Mouse (Mus musculus) CH12.LX (cell line): ENCODE measurements around the gene Irf2. TPM values are rescaled to one million over a fixed set of nuclear protein-coding genes. Genes with fewer than 3 reads are reported as not detected.

Experiments used
- DNase-seq: peaks from one replicate; pipeline ENCODE4 v3.0.0-alpha.2; 2013; ENCODE audit errors: extremely low read depth
- H3K27ac ChIP-seq: 2 replicates; pipeline ENCODE4 v1.5.1; 2012; ENCODE audit warnings: low read depth, mild to moderate bottlenecking, control low read depth, moderate library complexity; ENCODE audit not compliant: insufficient read depth
- H3K27me3 ChIP-seq: replicated peaks from 2 replicates; pipeline ENCODE3; 2012; ENCODE audit warnings: inconsistent platforms
- H3K36me3 ChIP-seq, 2 experiments: replicated peaks in 1 of 2; 2 replicates each; pipeline versions ENCODE3 to v1.6.1; 2012; ENCODE audit warnings: inconsistent platforms in 1 of 2, low read length in 1 of 2, mild to moderate bottlenecking in 1 of 2, mixed read lengths in 1 of 2, moderate library complexity in 1 of 2; ENCODE audit not compliant: control insufficient read depth in 1 of 2, insufficient read depth in 1 of 2
- H3K4me1 ChIP-seq, 2 experiments: 2 replicates each; pipeline ENCODE4 v1.6.1; 2012; ENCODE audit warnings: inconsistent platforms in 1 of 2, moderate library complexity in 1 of 2; ENCODE audit not compliant: insufficient read depth in 2 of 2, control insufficient read depth in 1 of 2
- H3K4me2 ChIP-seq: 2 replicates; pipeline ENCODE4 v1.6.1; 2012; ENCODE audit warnings: low read depth, mild to moderate bottlenecking, control low read depth; ENCODE audit not compliant: poor library complexity, insufficient read depth, severe bottlenecking
- H3K4me3 ChIP-seq, 3 experiments: fragments of 150-350 bp in 1 of 3; sonication (generic) in 1 of 3; replicated peaks in 1 of 3; 2 replicates each; pipeline versions ENCODE3 to v1.5.1; 2011 to 2012; ENCODE audit warnings: low read depth in 2 of 3, low read length in 2 of 3, mild to moderate bottlenecking in 2 of 3, moderate library complexity in 2 of 3, control low read depth in 1 of 3, improper control_type of control experiment in 1 of 3, inconsistent platforms in 1 of 3, mixed read lengths in 1 of 3; ENCODE audit not compliant: poor library complexity in 1 of 3
- H3K79me2 ChIP-seq: replicated peaks from 2 replicates; pipeline ENCODE4 v1.6.1; 2012; ENCODE audit warnings: mild to moderate bottlenecking, moderate library complexity; ENCODE audit not compliant: control insufficient read depth, poor library complexity, insufficient read depth, severe bottlenecking; ENCODE audit errors: extremely low read depth
- H3K9ac ChIP-seq: 2 replicates; pipeline ENCODE4 v1.6.1; 2012; ENCODE audit warnings: low read depth, mild to moderate bottlenecking, control low read depth, moderate library complexity; ENCODE audit not compliant: insufficient read depth
- H3K9me3 ChIP-seq: replicated peaks from 2 replicates; pipeline ENCODE3; 2012; ENCODE audit warnings: low read length, inconsistent platforms, mixed read lengths
- BHLHE40 ChIP-seq: IDR thresholded peaks from 2 replicates; pipeline ENCODE4 v1.6.1; 2011; ENCODE audit warnings: mild to moderate bottlenecking, low read depth, low read length, improper control_type of control experiment
- CHD1 ChIP-seq: IDR thresholded peaks from 2 replicates; pipeline ENCODE4 v1.6.1; 2012; ENCODE audit warnings: low read depth, low read length, improper control_type of control experiment, inconsistent platforms
- CHD2 ChIP-seq: IDR thresholded peaks from 2 replicates; pipeline ENCODE4 v1.6.1; 2011; ENCODE audit warnings: low read length, improper control_type of control experiment
- ELF1 ChIP-seq: IDR thresholded peaks from 2 replicates; pipeline ENCODE4 v1.6.1; 2014; ENCODE audit warnings: low read depth, mild to moderate bottlenecking, inconsistent platforms, low read length, improper control_type of control experiment
- EP300 ChIP-seq: IDR thresholded peaks from 2 replicates; pipeline ENCODE4 v1.6.1; 2011; ENCODE audit warnings: low read length, improper control_type of control experiment
- ETS1 ChIP-seq: conservative IDR thresholded peaks from 2 replicates; pipeline ENCODE4 v1.6.1; 2012; ENCODE audit warnings: low read depth, mild to moderate bottlenecking, inconsistent platforms, low read length, improper control_type of control experiment, moderate library complexity
- HCFC1 ChIP-seq: IDR thresholded peaks from 2 replicates; pipeline ENCODE4 v1.6.1; 2012; ENCODE audit warnings: low read depth, mild to moderate bottlenecking, inconsistent platforms, low read length, improper control_type of control experiment
- IRF4 ChIP-seq: IDR thresholded peaks from 2 replicates; pipeline ENCODE4 v1.6.1; 2014; ENCODE audit warnings: low read depth, mild to moderate bottlenecking, inconsistent platforms, low read length, improper control_type of control experiment
- MAFK ChIP-seq: IDR thresholded peaks from 2 replicates; pipeline ENCODE4 v1.6.1; 2011; ENCODE audit warnings: low read length, improper control_type of control experiment; ENCODE audit not compliant: insufficient replicate concordance
- MAX ChIP-seq: IDR thresholded peaks from 2 replicates; pipeline ENCODE4 v1.6.1; 2011; ENCODE audit warnings: low read length, improper control_type of control experiment
- MEF2A ChIP-seq: IDR thresholded peaks from 2 replicates; pipeline ENCODE4 v1.6.1; 2014; ENCODE audit warnings: low read depth, mild to moderate bottlenecking, inconsistent platforms, low read length, improper control_type of control experiment, borderline replicate concordance
- MXI1 ChIP-seq: IDR thresholded peaks from 2 replicates; pipeline ENCODE4 v1.6.1; 2011; ENCODE audit warnings: mild to moderate bottlenecking, low read depth, low read length, improper control_type of control experiment
- NRF1 ChIP-seq: IDR thresholded peaks from 2 replicates; pipeline ENCODE4 v1.6.1; 2014; ENCODE audit warnings: low read depth, mild to moderate bottlenecking, inconsistent platforms, low read length, improper control_type of control experiment, moderate library complexity
- POLR2A ChIP-seq: IDR thresholded peaks from 2 replicates; pipeline ENCODE4 v1.6.1; 2011; ENCODE audit warnings: low read depth, mild to moderate bottlenecking, improper control_type of control experiment, low read length
- RCOR1 ChIP-seq: conservative IDR thresholded peaks from 2 replicates; pipeline ENCODE4 v1.6.1; 2012; ENCODE audit warnings: low read depth, mild to moderate bottlenecking, inconsistent platforms, low read length, improper control_type of control experiment
- TCF12 ChIP-seq: IDR thresholded peaks from 2 replicates; pipeline ENCODE4 v1.6.1; 2014; ENCODE audit warnings: low read depth, mild to moderate bottlenecking, inconsistent platforms, low read length, improper control_type of control experiment
- ZKSCAN1 ChIP-seq: IDR thresholded peaks from 2 replicates; pipeline ENCODE4 v1.6.1; 2012; ENCODE audit warnings: low read depth, inconsistent platforms, low read length, improper control_type of control experiment, borderline replicate concordance
- ZMIZ1 ChIP-seq: IDR thresholded peaks from 2 replicates; pipeline ENCODE4 v1.6.1; 2012; ENCODE audit warnings: low read depth, mild to moderate bottlenecking, inconsistent platforms, low read length, improper control_type of control experiment
- ZNF384 ChIP-seq: IDR thresholded peaks from 2 replicates; pipeline ENCODE4 v1.6.1; 2012; ENCODE audit warnings: low read depth, low read length, improper control_type of control experiment, inconsistent platforms
- dilution Hi-C: fragments of 300-500 bp; cut with MboI; formaldehyde crosslinking; loops from 2 replicates; pipeline ENCODE4 v1.14.3; 2020; ENCODE audit warnings: low sequenced_read_pairs; ENCODE audit not compliant: extremely low pct_unique_long_range_greater_than_20kb, extremely low pct_ligation_motif_present
- in situ Hi-C: fragments of 300-500 bp; cut with MboI; formaldehyde crosslinking; loops from 3 replicates; pipeline ENCODE4 v1.14.3; 2019; ENCODE audit warnings: low sequenced_read_pairs, low pct_ligation_motif_present, low pct_unique_long_range_greater_than_20kb, mixed read lengths
- polyA plus RNA-seq: library from polyadenylated mRNA; unstranded; fragments of >175 nt; gene quantifications from 2 replicates; pipeline ENCODE4 v1.2.1, GENCODE M21; 2012; ENCODE audit warnings: low read depth; ENCODE audit not compliant: insufficient read length
- total RNA-seq, 2 experiments: library from RNA; depleted of rRNA; stranded (reverse); fragments of 300-350 nt in 1 of 2; fragments of >200 nt in 1 of 2; gene quantifications; 2 replicates each; pipeline ENCODE4 v1.2.3; 2012 to 2014

Irf2 gene
- total and polyA plus RNA-seq, 3 experiments: 7.1 to 37.4 (median 10.2) TPM

- dilution Hi-C loops (no loop called here), in situ Hi-C loops (loop anchor here (10.0 kb wide), 1 partner anchor 86 kb away; no protein-coding TSS in a partner anchor)
- peak overlapping the region; percentile 26; the same call in 1 of the 2 replicates for H3K27ac ChIP-seq
- no peaks in the 10 kb centered on the region for H3K27me3 ChIP-seq
- TF ChIP-seq ELF1 (peak; percentile 46; the same call in 1 of the 2 replicates), EP300 (no peak), BHLHE40 (peak; percentile 66), POLR2A (no peak), NRF1 (no peak), CHD2 (peak; percentile 66), CHD1 (no peak), ZMIZ1 (no peak)
- 0 out of 2 replicates have a peak overlapping the region, but pooled peaks have one; percentile 2 for H3K9ac ChIP-seq
- peaks cover 2% of the 10 kb centered on the region for H3K9me3 ChIP-seq
- no peak overlapping the region for H3K4me2 ChIP-seq
- peak; percentile 69 for DNase-seq
- no peak overlapping the region for H3K4me3 ChIP-seq
- H3K79me2 ChIP-seq: no peaks in the 10 kb centered on the region
- H3K36me3 ChIP-seq: peaks cover 17 to 25% of the 10 kb centered on the region in 2 experiments
- H3K4me1 ChIP-seq: peaks cover 38 to 88% of the 10 kb centered on the region in 2 experiments
These were observed 109.4 kb downstream of the Irf2 start for GRCm38 (mm10) chr8:46848931-46849330.

GRCm38 (mm10) chr8:46849458-46849857, 109.9 kb downstream of the Irf2 start:
- dilution Hi-C loops: no loop called here
- in situ Hi-C loops: loop anchor here (10.0 kb wide), 1 partner anchor 85 kb away; no protein-coding TSS in a partner anchor
- no peak for DNase-seq
- Histone ChIP-seq H3K4me3 (no peak overlapping the region), H3K27me3 (no peaks in the 10 kb centered on the region), H3K4me1 (peaks cover 33 to 82% of the 10 kb centered on the region in 2 experiments), H3K9ac (no peak overlapping the region; the same call in 1 of the 2 replicates), H3K4me2 (peak overlapping the region; percentile 64; the same call in 1 of the 2 replicates), H3K79me2 (no peaks in the 10 kb centered on the region), H3K9me3 (peaks cover 2% of the 10 kb centered on the region), H3K36me3 (peaks cover 17 to 22% of the 10 kb centered on the region in 2 experiments), H3K27ac (peak overlapping the region; percentile 15; the same call in 1 of the 2 replicates)
- TF ChIP-seq CHD2: no peak
- no peak for TF ChIP-seq ZMIZ1
- peak; percentile 28; the same call in 1 of the 2 replicates for TF ChIP-seq MEF2A
- no peak for TF ChIP-seq HCFC1
- TF ChIP-seq CHD1: no peak
- TF ChIP-seq ETS1: peak; percentile 9; the same call in 1 of the 2 replicates
- TF ChIP-seq TCF12: no peak
- TF ChIP-seq MAX: no peak
- peak; percentile 79 for TF ChIP-seq EP300
- TF ChIP-seq BHLHE40: 0 out of 2 replicates have a peak, but pooled peaks have one; percentile 20
- TF ChIP-seq IRF4: peak; percentile 38; the same call in 1 of the 2 replicates
- TF ChIP-seq POLR2A: no peak
- no peak for TF ChIP-seq MXI1
- TF ChIP-seq RCOR1: no peak
- TF ChIP-seq MAFK: no peak
- no peak for TF ChIP-seq ZKSCAN1
- peak; percentile 97 for TF ChIP-seq ZNF384
